Mouse (Mus musculus) heart, postnatal 0 days (tissue): Measurements from ENCODE around the gene Xpnpep3.
"Not testable (repeated sequence)": the region's sequence is repeated elsewhere in the genome, so short reads cannot be mapped to it uniquely, and the experiment has no call there.

Experiments
- CTCF ChIP-seq: IDR thresholded peaks from 2 replicates; pipeline ENCODE4 v1.5.1; 2016; ENCODE audit warnings: antibody characterized with exemption, control low read depth, low read depth
- EP300 ChIP-seq: IDR thresholded peaks from 2 replicates; pipeline ENCODE4 v1.6.1; 2016; ENCODE audit warnings: antibody characterized with exemption, low read depth

DNA sequence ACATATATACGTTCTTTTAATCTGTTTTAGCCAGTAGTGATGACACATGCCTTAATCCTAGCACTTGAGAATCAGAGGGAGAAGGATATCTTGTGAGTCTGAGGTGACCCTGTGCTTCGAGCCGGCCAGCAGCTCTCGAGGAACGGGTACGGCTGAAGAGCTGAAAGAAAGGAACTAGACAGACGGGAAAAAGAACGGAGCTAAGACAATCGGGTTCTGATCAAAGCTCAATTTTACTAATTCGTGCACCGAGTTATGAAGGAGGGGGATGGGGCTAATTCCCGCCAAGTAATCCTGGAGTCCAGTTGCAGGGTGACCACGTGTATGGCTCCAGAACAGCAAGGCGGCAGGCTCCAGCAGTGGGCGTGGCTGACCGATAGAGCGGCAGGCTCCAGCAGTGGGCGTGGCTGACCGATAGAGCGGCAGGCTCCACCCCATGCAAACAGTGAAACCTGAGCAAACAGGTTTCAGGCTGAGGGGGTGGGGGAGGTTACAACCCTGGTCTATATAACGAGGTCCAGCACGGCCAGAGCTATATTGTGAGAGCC is 16.9 kb downstream of the Xpnpep3 start:
- TF ChIP-seq CTCF: 0 out of 2 replicates have a peak, but pooled peaks have one; percentile 7
- not testable (repeated sequence) for TF ChIP-seq EP300
